Mouse (Mus musculus): ENCODE data around the gene Vmn2r92.

DNA sequence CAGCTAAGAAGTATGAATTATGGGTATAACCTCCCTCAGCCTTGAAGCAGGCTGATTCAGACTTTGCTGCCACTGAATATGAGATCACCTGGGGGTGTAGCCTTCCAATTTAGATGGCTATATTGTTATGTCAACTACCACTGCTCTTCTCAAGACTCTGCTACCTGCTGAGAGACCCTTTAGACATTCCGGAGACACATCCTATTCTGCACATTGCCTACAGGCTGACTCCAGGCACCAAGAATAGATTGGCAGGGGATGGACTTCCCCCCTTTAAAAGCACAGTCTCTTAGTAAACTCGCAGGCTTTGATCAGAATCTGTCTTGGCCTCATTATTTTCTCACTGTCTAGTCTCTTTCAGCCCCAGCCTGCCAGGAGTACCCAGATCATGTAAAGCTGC lies 80.3 kb downstream of the Vmn2r92 start:
- TF ChIP-seq CTCF (IDR thresholded peaks at IDR 0.05) (no peak), EP300 (IDR thresholded peaks at IDR 0.05) (no peak)
